Mouse (Mus musculus): ENCODE data around the gene Olfr600. TPM values are rescaled to one million over a fixed set of nuclear protein-coding genes. Genes with fewer than 3 reads are reported as not detected.
"Not testable (repeated sequence)": the region's sequence is repeated elsewhere in the genome, so short reads cannot be mapped to it uniquely, and the experiment has no call there.

Olfr600 gene
- total and polyA plus RNA-seq, 2 experiments from 2014 or later: not detected

DNA sequence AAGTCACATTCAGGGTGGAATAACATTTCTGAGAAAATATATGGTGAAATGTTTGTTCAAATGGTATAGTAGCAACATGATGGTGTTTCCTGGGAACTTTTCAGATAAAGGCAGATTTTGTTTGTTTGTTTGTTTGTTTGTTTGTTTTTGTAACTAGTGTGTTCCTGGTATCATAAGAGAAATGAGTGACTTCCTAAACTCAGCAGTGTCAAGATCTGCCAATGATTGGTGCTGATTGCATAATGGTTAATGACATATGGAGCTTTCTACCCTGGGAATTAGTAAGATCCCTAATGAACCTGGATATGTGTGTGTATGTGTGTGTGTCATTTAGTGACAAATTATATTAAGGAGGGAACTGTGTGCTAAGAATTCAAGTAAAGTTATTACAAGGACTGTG, 26.2 kb downstream of the Olfr600 start, which contains the start of gene Olfr598:
Olfr598 (plus strand) TSS at position 301 of the 400 bp plus-strand sequence.
- Histone ChIP-seq H3K4me1 (ENCODE audit: insufficient read depth, low read length) (no peaks in the 10 kb centered on the region), H3K9me3 (ENCODE audit: low read length) (no peaks in the 10 kb centered on the region), H3K9ac (replicated peaks; ENCODE audit: low read length, poor library complexity, severe bottlenecking) (no peak within 1 kb of the TSS), H3K27ac (ENCODE audit: low read depth, low read length) (no peak within 1 kb of the TSS), H3K4me3 (ENCODE audit: low read depth, low read length) (no peak within 1 kb of the TSS), H3K27me3 (ENCODE audit: insufficient read depth, low read length) (no peaks in the 10 kb centered on the region), H3K4me2 (ENCODE audit: low read depth, low read length, poor library complexity, severe bottlenecking) (no peak within 1 kb of the TSS), H3K36me3 (ENCODE audit: insufficient read depth, low read length) (no peaks in the 10 kb centered on the region)
- no peak for ATAC-seq (ENCODE audit: low FRiP score)
- TF ChIP-seq CTCF (IDR thresholded peaks at IDR 0.05): no peak
- DNase-seq (ENCODE audit: low spot score): no peak

DNA sequence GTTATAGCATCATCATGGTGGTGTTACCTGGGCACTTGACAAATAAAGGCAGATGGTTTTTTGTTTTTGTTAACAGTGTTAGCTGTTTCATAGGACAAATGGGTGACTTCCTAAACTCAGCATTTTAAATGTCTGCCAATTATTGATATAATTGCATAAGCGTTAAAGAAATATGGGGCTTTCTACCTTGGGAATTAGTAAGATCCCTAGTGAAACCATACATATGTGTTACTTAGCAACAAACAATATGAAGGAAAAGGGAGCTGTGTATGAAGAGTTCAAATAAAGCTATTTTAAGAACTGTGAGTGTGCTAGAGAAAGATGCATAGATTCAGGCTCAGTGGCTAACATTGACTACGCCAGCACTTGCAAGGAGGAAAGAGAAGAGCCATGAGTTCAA, 33.5 kb downstream of the Olfr600 start, which contains the start of gene Olfr597:
Olfr597 (plus strand) TSS at position 301 of the 400 bp plus-strand sequence.
- not testable (repeated sequence) for H3K4me1 ChIP-seq (ENCODE audit: insufficient read depth, low read length); H3K4me2 ChIP-seq (ENCODE audit: low read depth, low read length, poor library complexity, severe bottlenecking); H3K36me3 ChIP-seq (ENCODE audit: insufficient read depth, low read length); ATAC-seq (ENCODE audit: low FRiP score); H3K9me3 ChIP-seq (ENCODE audit: low read length); DNase-seq (ENCODE audit: low spot score); H3K27ac ChIP-seq (ENCODE audit: low read depth, low read length); H3K27me3 ChIP-seq (ENCODE audit: insufficient read depth, low read length); H3K4me3 ChIP-seq (ENCODE audit: low read depth, low read length); H3K9ac ChIP-seq (replicated peaks; ENCODE audit: low read length, poor library complexity, severe bottlenecking)
- 91% methylated on average over 2 of the region's 2 CpGs for WGBS

DNA sequence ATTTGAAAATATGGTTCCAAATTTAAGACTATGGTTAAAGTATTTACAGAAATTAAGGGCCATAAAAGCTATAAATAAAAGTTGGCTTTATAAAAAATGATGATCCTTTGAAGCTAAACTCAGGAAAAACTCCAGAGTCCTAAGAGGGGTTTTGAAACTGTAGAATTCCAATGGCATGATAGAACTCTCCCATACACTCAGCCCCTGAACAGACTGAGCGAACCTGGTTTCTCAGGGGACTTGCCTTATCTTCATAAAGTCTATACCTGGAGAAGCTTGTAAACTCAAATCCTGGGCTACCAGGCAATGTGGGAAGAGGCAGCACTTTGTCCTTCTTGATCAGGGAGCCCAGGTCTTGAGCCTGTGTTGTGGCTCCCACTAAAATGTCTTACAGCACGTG, 44.1 kb downstream of the Olfr600 start, which contains the start of gene Olfr596:
Olfr596 (plus strand) TSS at position 301 of the 400 bp plus-strand sequence.
- H3K36me3 ChIP-seq (ENCODE audit: insufficient read depth, low read length); H3K4me3 ChIP-seq (ENCODE audit: low read depth, low read length); H3K4me1 ChIP-seq (ENCODE audit: insufficient read depth, low read length); H3K27me3 ChIP-seq (ENCODE audit: insufficient read depth, low read length); H3K9ac ChIP-seq (replicated peaks; ENCODE audit: low read length, poor library complexity, severe bottlenecking); H3K27ac ChIP-seq (ENCODE audit: low read depth, low read length); DNase-seq (ENCODE audit: low spot score); H3K9me3 ChIP-seq (ENCODE audit: low read length); H3K4me2 ChIP-seq (ENCODE audit: low read depth, low read length, poor library complexity, severe bottlenecking); ATAC-seq (ENCODE audit: low FRiP score): not testable (repeated sequence)
- 81% methylated on average over 2 of the region's 2 CpGs for WGBS

Other genes starting within 250 kb of the Olfr600 start
- gene Olfr586, start 224.0 kb downstream of the Olfr600 start, total RNA-seq (2014; rRNA removed): not detected in 2 replicates
- not detected in 2 replicates for gene Olfr586, start 224.0 kb downstream of the Olfr600 start, polyA plus RNA-seq (2015; fragmentation: Nextera tagmentation; extraction: Ambion mirVana)
- gene Olfr588-ps1, start 208.8 kb downstream of the Olfr600 start, total RNA-seq (2014; rRNA removed): 0.09 TPM in 1 of 2 replicates, not detected in the other
- gene Olfr588-ps1, start 208.8 kb downstream of the Olfr600 start, polyA plus RNA-seq (2015; fragmentation: Nextera tagmentation; extraction: Ambion mirVana): not detected in 2 replicates
- not detected in 2 replicates for gene Olfr589, start 193.3 kb downstream of the Olfr600 start, total RNA-seq (2014; rRNA removed)
- gene Olfr589, start 193.3 kb downstream of the Olfr600 start, polyA plus RNA-seq (2015; fragmentation: Nextera tagmentation; extraction: Ambion mirVana): not detected in 2 replicates
- gene Olfr591, start 171.3 kb downstream of the Olfr600 start, total RNA-seq (2014; rRNA removed): not detected in 2 replicates
- gene Olfr591, start 171.3 kb downstream of the Olfr600 start, polyA plus RNA-seq (2015; fragmentation: Nextera tagmentation; extraction: Ambion mirVana): not detected in 2 replicates
- not detected in 2 replicates for gene Olfr592, start 164.9 kb downstream of the Olfr600 start, total RNA-seq (2014; rRNA removed)
- not detected in 2 replicates for gene Olfr592, start 164.9 kb downstream of the Olfr600 start, polyA plus RNA-seq (2015; fragmentation: Nextera tagmentation; extraction: Ambion mirVana)
- not detected in 2 replicates for gene Olfr593, start 137.8 kb downstream of the Olfr600 start, total RNA-seq (2014; rRNA removed)
- not detected in 2 replicates for gene Olfr593, start 137.8 kb downstream of the Olfr600 start, polyA plus RNA-seq (2015; fragmentation: Nextera tagmentation; extraction: Ambion mirVana)
- gene Olfr594, start 132.7 kb downstream of the Olfr600 start, total RNA-seq (2014; rRNA removed): not detected in 2 replicates
- not detected in 2 replicates for gene Olfr594, start 132.7 kb downstream of the Olfr600 start, polyA plus RNA-seq (2015; fragmentation: Nextera tagmentation; extraction: Ambion mirVana)
- not detected in 2 replicates for gene Usp17ld, start 97.2 kb downstream of the Olfr600 start, total RNA-seq (2014; rRNA removed)
- gene Usp17ld, start 97.2 kb downstream of the Olfr600 start, polyA plus RNA-seq (2015; fragmentation: Nextera tagmentation; extraction: Ambion mirVana): not detected in 2 replicates
- gene Olfr596, start 44.0 kb downstream of the Olfr600 start, total RNA-seq (2014; rRNA removed): not detected in 2 replicates
- gene Olfr596, start 44.0 kb downstream of the Olfr600 start, polyA plus RNA-seq (2015; fragmentation: Nextera tagmentation; extraction: Ambion mirVana): not detected in 2 replicates
- not detected in 2 replicates for gene Olfr597, start 33.4 kb downstream of the Olfr600 start, total RNA-seq (2014; rRNA removed)
- gene Olfr597, start 33.4 kb downstream of the Olfr600 start, polyA plus RNA-seq (2015; fragmentation: Nextera tagmentation; extraction: Ambion mirVana): not detected in 2 replicates
- not detected in 2 replicates for gene Olfr598, start 26.1 kb downstream of the Olfr600 start, total RNA-seq (2014; rRNA removed)
- not detected in 2 replicates for gene Olfr598, start 26.1 kb downstream of the Olfr600 start, polyA plus RNA-seq (2015; fragmentation: Nextera tagmentation; extraction: Ambion mirVana)
- gene Olfr599, start 13.8 kb downstream of the Olfr600 start, total RNA-seq (2014; rRNA removed): not detected in 2 replicates
- gene Olfr599, start 13.8 kb downstream of the Olfr600 start, polyA plus RNA-seq (2015; fragmentation: Nextera tagmentation; extraction: Ambion mirVana): not detected in 2 replicates
- gene Olfr601, start 13.0 kb upstream of the Olfr600 start, total RNA-seq (2014; rRNA removed): not detected in 2 replicates
- not detected in 2 replicates for gene Olfr601, start 13.0 kb upstream of the Olfr600 start, polyA plus RNA-seq (2015; fragmentation: Nextera tagmentation; extraction: Ambion mirVana)
- not detected in 2 replicates for gene Olfr603, start 36.5 kb upstream of the Olfr600 start, total RNA-seq (2014; rRNA removed)
- not detected in 2 replicates for gene Olfr603, start 36.5 kb upstream of the Olfr600 start, polyA plus RNA-seq (2015; fragmentation: Nextera tagmentation; extraction: Ambion mirVana)
- not detected in 2 replicates for gene Usp17lc, start 65.4 kb upstream of the Olfr600 start, total RNA-seq (2014; rRNA removed)
- not detected in 2 replicates for gene Usp17lc, start 65.4 kb upstream of the Olfr600 start, polyA plus RNA-seq (2015; fragmentation: Nextera tagmentation; extraction: Ambion mirVana)
- gene Olfr605, start 95.8 kb upstream of the Olfr600 start, total RNA-seq (2014; rRNA removed): not detected in 2 replicates
- not detected in 2 replicates for gene Olfr605, start 95.8 kb upstream of the Olfr600 start, polyA plus RNA-seq (2015; fragmentation: Nextera tagmentation; extraction: Ambion mirVana)
- gene Olfr606, start 99.4 kb upstream of the Olfr600 start, total RNA-seq (2014; rRNA removed): not detected in 2 replicates
- gene Olfr606, start 99.4 kb upstream of the Olfr600 start, polyA plus RNA-seq (2015; fragmentation: Nextera tagmentation; extraction: Ambion mirVana): not detected in 2 replicates
- gene Olfr607, start 114.5 kb upstream of the Olfr600 start, total RNA-seq (2014; rRNA removed): not detected in 2 replicates
- not detected in 2 replicates for gene Olfr607, start 114.5 kb upstream of the Olfr600 start, polyA plus RNA-seq (2015; fragmentation: Nextera tagmentation; extraction: Ambion mirVana)
- gene Olfr608, start 120.2 kb upstream of the Olfr600 start, total RNA-seq (2014; rRNA removed): not detected in 2 replicates
- not detected in 2 replicates for gene Olfr608, start 120.2 kb upstream of the Olfr600 start, polyA plus RNA-seq (2015; fragmentation: Nextera tagmentation; extraction: Ambion mirVana)
- gene Olfr609, start 148.4 kb upstream of the Olfr600 start, total RNA-seq (2014; rRNA removed): not detected in 2 replicates
- gene Olfr609, start 148.4 kb upstream of the Olfr600 start, polyA plus RNA-seq (2015; fragmentation: Nextera tagmentation; extraction: Ambion mirVana): not detected in 2 replicates
- gene Olfr610, start 162.5 kb upstream of the Olfr600 start, total RNA-seq (2014; rRNA removed): not detected in 2 replicates
- gene Olfr610, start 162.5 kb upstream of the Olfr600 start, polyA plus RNA-seq (2015; fragmentation: Nextera tagmentation; extraction: Ambion mirVana): not detected in 2 replicates
- gene Olfr611, start 171.2 kb upstream of the Olfr600 start, total RNA-seq (2014; rRNA removed): not detected in 2 replicates
- gene Olfr611, start 171.2 kb upstream of the Olfr600 start, polyA plus RNA-seq (2015; fragmentation: Nextera tagmentation; extraction: Ambion mirVana): not detected in 2 replicates
- not detected in 2 replicates for gene Olfr612, start 193.0 kb upstream of the Olfr600 start, total RNA-seq (2014; rRNA removed)
- gene Olfr612, start 193.0 kb upstream of the Olfr600 start, polyA plus RNA-seq (2015; fragmentation: Nextera tagmentation; extraction: Ambion mirVana): not detected in 2 replicates
- gene Olfr613, start 198.4 kb upstream of the Olfr600 start, total RNA-seq (2014; rRNA removed): not detected in 2 replicates
- not detected in 2 replicates for gene Olfr613, start 198.4 kb upstream of the Olfr600 start, polyA plus RNA-seq (2015; fragmentation: Nextera tagmentation; extraction: Ambion mirVana)
- not detected in 2 replicates for gene Olfr615, start 206.4 kb upstream of the Olfr600 start, total RNA-seq (2014; rRNA removed)
- gene Olfr615, start 206.4 kb upstream of the Olfr600 start, polyA plus RNA-seq (2015; fragmentation: Nextera tagmentation; extraction: Ambion mirVana): not detected in 2 replicates
- not detected in 2 replicates for gene Olfr616, start 219.5 kb upstream of the Olfr600 start, total RNA-seq (2014; rRNA removed)
- gene Olfr616, start 219.5 kb upstream of the Olfr600 start, polyA plus RNA-seq (2015; fragmentation: Nextera tagmentation; extraction: Ambion mirVana): not detected in 2 replicates
- gene Olfr617, start 223.4 kb upstream of the Olfr600 start, total RNA-seq (2014; rRNA removed): not detected in 2 replicates
- gene Olfr617, start 223.4 kb upstream of the Olfr600 start, polyA plus RNA-seq (2015; fragmentation: Nextera tagmentation; extraction: Ambion mirVana): not detected in 2 replicates
- not detected in 2 replicates for gene Olfr618, start 240.4 kb upstream of the Olfr600 start, total RNA-seq (2014; rRNA removed)
- not detected in 2 replicates for gene Olfr618, start 240.4 kb upstream of the Olfr600 start, polyA plus RNA-seq (2015; fragmentation: Nextera tagmentation; extraction: Ambion mirVana)